Mouse (Mus musculus): ENCODE data around the gene Gm9. TPM values are rescaled to one million over a fixed set of nuclear protein-coding genes. Genes with fewer than 3 reads are reported as not detected.

Gene Gm9
- polyA plus RNA-seq, 1 experiment from 2014 or later: not detected

GRCm38 (mm10) chrX:37168742-37169141 lies 42.1 kb downstream of the Gm9 start, which contains the start of gene Akap14:
TSS of gene Akap14 (minus strand) at chrX:37168842.
- H3K4me3 ChIP-seq (ENCODE audit: low read depth, low read length): no peak within 1 kb of the TSS
- H3K36me3 ChIP-seq (ENCODE audit: control insufficient read depth, insufficient read depth, low read length): no peaks in the 10 kb centered on the region
- no peak within 1 kb of the TSS for H3K4me2 ChIP-seq (ENCODE audit: low read length)
- no peak within 1 kb of the TSS for H3K27ac ChIP-seq (ENCODE audit: low read length)
- no peak within 1 kb of the TSS for H3K9ac ChIP-seq (ENCODE audit: low read depth, low read length)
- no peaks in the 10 kb centered on the region for H3K9me3 ChIP-seq (replicated peaks; ENCODE audit: control insufficient read depth, low read length, poor library complexity, severe bottlenecking)
- ATAC-seq: no peak
- no peaks in the 10 kb centered on the region for H3K4me1 ChIP-seq (ENCODE audit: control insufficient read depth, insufficient read depth, low read length)
- no peaks in the 10 kb centered on the region for H3K27me3 ChIP-seq (ENCODE audit: control insufficient read depth, insufficient read depth, low read depth, low read length)
- 42% methylated on average over 5 of the region's 5 CpGs for WGBS

- ATAC-seq: no peak
- H3K4me1 ChIP-seq (ENCODE audit: control insufficient read depth, insufficient read depth, low read length): no peaks in the 10 kb centered on the region
Measured at GRCm38 (mm10) chrX:37167085-37167484, 43.8 kb downstream of the Gm9 start.

GRCm38 (mm10) chrX:37163115-37163514 lies 47.7 kb downstream of the Gm9 start:
- Histone ChIP-seq H3K9ac (ENCODE audit: low read depth, low read length) (no peak overlapping the region), H3K36me3 (ENCODE audit: control insufficient read depth, insufficient read depth, low read length) (no peaks in the 10 kb centered on the region), H3K4me2 (ENCODE audit: low read length) (no peak overlapping the region), H3K9me3 (replicated peaks; ENCODE audit: control insufficient read depth, low read length, poor library complexity, severe bottlenecking) (no peaks in the 10 kb centered on the region), H3K27ac (ENCODE audit: low read length) (no peak overlapping the region), H3K4me1 (ENCODE audit: control insufficient read depth, insufficient read depth, low read length) (no peaks in the 10 kb centered on the region), H3K27me3 (ENCODE audit: control insufficient read depth, insufficient read depth, low read depth, low read length) (no peaks in the 10 kb centered on the region), H3K4me3 (ENCODE audit: low read depth, low read length) (no peak overlapping the region)
- 80% methylated on average over 18 of the region's 18 CpGs for WGBS
- no peak for ATAC-seq

More at GRCm38 (mm10) chrX:37167085-37167484, 43.8 kb downstream of the Gm9 start:
- 40% methylated on average over 3 of the region's 3 CpGs for WGBS
- Histone ChIP-seq H3K9ac (ENCODE audit: low read depth, low read length) (no peak overlapping the region), H3K36me3 (ENCODE audit: control insufficient read depth, insufficient read depth, low read length) (no peaks in the 10 kb centered on the region), H3K4me3 (ENCODE audit: low read depth, low read length) (no peak overlapping the region), H3K27ac (ENCODE audit: low read length) (no peak overlapping the region), H3K27me3 (ENCODE audit: control insufficient read depth, insufficient read depth, low read depth, low read length) (no peaks in the 10 kb centered on the region), H3K9me3 (replicated peaks; ENCODE audit: control insufficient read depth, low read length, poor library complexity, severe bottlenecking) (no peaks in the 10 kb centered on the region), H3K4me2 (ENCODE audit: low read length) (no peak overlapping the region)

GRCm38 (mm10) chrX:37161169-37161568 lies 49.7 kb downstream of the Gm9 start:
- Histone ChIP-seq H3K27me3 (ENCODE audit: control insufficient read depth, insufficient read depth, low read depth, low read length) (no peaks in the 10 kb centered on the region), H3K4me2 (ENCODE audit: low read length) (no peak overlapping the region), H3K9ac (ENCODE audit: low read depth, low read length) (no peak overlapping the region), H3K4me3 (ENCODE audit: low read depth, low read length) (no peak overlapping the region), H3K36me3 (ENCODE audit: control insufficient read depth, insufficient read depth, low read length) (no peaks in the 10 kb centered on the region), H3K4me1 (ENCODE audit: control insufficient read depth, insufficient read depth, low read length) (no peaks in the 10 kb centered on the region), H3K27ac (ENCODE audit: low read length) (no peak overlapping the region), H3K9me3 (replicated peaks; ENCODE audit: control insufficient read depth, low read length, poor library complexity, severe bottlenecking) (no peaks in the 10 kb centered on the region)
- no peak for ATAC-seq
- WGBS: 67% methylated on average over 10 of the region's 10 CpGs

Other genes starting within 250 kb of the Gm9 start
- gene Sept6, start 219.2 kb downstream of the Gm9 start, polyA plus RNA-seq (2015; fragmentation: Nextera tagmentation; extraction: Ambion mirVana): 78.2 and 87.8 TPM in 2 replicates
- 0.12 TPM in 1 of 2 replicates, not detected in the other for gene Sowahd, start 162.2 kb downstream of the Gm9 start, polyA plus RNA-seq (2015; fragmentation: Nextera tagmentation; extraction: Ambion mirVana)
- gene Rpl39, start 125.6 kb downstream of the Gm9 start, polyA plus RNA-seq (2015; fragmentation: Nextera tagmentation; extraction: Ambion mirVana): 229 and 259 TPM in 2 replicates
- 29.8 and 32.8 TPM in 2 replicates for gene Upf3b, start 100.7 kb downstream of the Gm9 start, polyA plus RNA-seq (2015; fragmentation: Nextera tagmentation; extraction: Ambion mirVana)
- 26.2 and 26.8 TPM in 2 replicates for gene Nkap, start 84.2 kb downstream of the Gm9 start, polyA plus RNA-seq (2015; fragmentation: Nextera tagmentation; extraction: Ambion mirVana)
- gene Akap14, start 42.2 kb downstream of the Gm9 start, polyA plus RNA-seq (2015; fragmentation: Nextera tagmentation; extraction: Ambion mirVana): 0.57 and 0.82 TPM in 2 replicates
- 605 and 635 TPM in 2 replicates for gene Ndufa1, start 19.9 kb downstream of the Gm9 start, polyA plus RNA-seq (2015; fragmentation: Nextera tagmentation; extraction: Ambion mirVana)
- gene Rnf113a1, start 19.8 kb downstream of the Gm9 start, polyA plus RNA-seq (2015; fragmentation: Nextera tagmentation; extraction: Ambion mirVana): 20.8 and 23.2 TPM in 2 replicates
- gene Rhox1, start 11.2 kb upstream of the Gm9 start, polyA plus RNA-seq (2015; fragmentation: Nextera tagmentation; extraction: Ambion mirVana): not detected in 2 replicates
- not detected in 2 replicates for gene Rhox2a, start 33.9 kb upstream of the Gm9 start, polyA plus RNA-seq (2015; fragmentation: Nextera tagmentation; extraction: Ambion mirVana)
- not detected in 2 replicates for gene Rhox3a, start 38.9 kb upstream of the Gm9 start, polyA plus RNA-seq (2015; fragmentation: Nextera tagmentation; extraction: Ambion mirVana)
- gene Rhox4a, start 54.3 kb upstream of the Gm9 start, polyA plus RNA-seq (2015; fragmentation: Nextera tagmentation; extraction: Ambion mirVana): not detected in 2 replicates
- not detected in 2 replicates for gene Rhox3a2, start 169.0 kb upstream of the Gm9 start, polyA plus RNA-seq (2015; fragmentation: Nextera tagmentation; extraction: Ambion mirVana)
- gene Rhox4a2, start 179.8 kb upstream of the Gm9 start, polyA plus RNA-seq (2015; fragmentation: Nextera tagmentation; extraction: Ambion mirVana): not detected in 2 replicates
- not detected in 2 replicates for gene Rhox2b, start 201.0 kb upstream of the Gm9 start, polyA plus RNA-seq (2015; fragmentation: Nextera tagmentation; extraction: Ambion mirVana)
- gene Rhox4b, start 221.5 kb upstream of the Gm9 start, polyA plus RNA-seq (2015; fragmentation: Nextera tagmentation; extraction: Ambion mirVana): not detected in 2 replicates
- gene Rhox2c, start 242.6 kb upstream of the Gm9 start, polyA plus RNA-seq (2015; fragmentation: Nextera tagmentation; extraction: Ambion mirVana): not detected in 2 replicates
- gene Rhox3c, start 247.5 kb upstream of the Gm9 start, polyA plus RNA-seq (2015; fragmentation: Nextera tagmentation; extraction: Ambion mirVana): not detected in 2 replicates

Measured in midbrain, embryonic 16.5 days (tissue).